Mouse (Mus musculus): ENCODE measurements around the gene Asic2.

Gene Asic2

DNA sequence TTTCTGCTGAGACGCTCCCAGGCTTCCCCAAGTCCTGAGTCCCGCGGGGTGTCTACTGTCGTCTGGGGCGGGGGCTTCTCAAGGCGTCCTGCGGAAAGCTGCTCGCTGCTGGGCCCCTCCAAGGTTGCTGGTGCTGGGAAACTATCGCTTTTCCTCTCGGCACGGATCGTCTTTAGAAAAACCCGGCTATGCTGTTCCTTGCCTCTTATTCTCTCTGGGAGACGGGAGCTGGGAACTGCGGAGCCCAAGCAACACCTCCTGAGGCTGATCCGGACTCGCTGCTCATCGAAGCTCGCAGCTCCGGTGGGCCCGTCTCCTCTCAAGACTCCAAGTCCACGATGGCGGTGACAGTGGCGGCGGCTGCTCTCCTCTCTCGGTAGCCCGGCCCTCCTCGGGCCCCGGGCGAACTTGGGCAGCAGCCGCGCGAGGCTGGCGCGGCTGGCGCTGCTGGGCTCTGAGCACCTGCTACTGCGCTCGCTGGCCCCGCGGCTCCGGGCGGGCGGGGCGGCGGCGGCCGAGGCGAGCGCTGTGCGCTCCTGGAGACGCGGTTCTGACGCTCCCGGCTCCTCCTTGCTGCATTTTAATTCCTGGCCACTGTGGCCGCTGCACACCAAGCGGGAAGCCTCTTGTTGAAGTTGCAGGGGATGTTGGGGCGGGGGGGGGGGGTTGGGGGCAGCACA is 815.0 kb downstream of the Asic2 start:
- peak; percentile 65 for DNase-seq

- peak; percentile 64 for DNase-seq
These were observed 815.6 kb downstream of the Asic2 start for GRCm38 (mm10) chr11:81152460-81153160.

DNA sequence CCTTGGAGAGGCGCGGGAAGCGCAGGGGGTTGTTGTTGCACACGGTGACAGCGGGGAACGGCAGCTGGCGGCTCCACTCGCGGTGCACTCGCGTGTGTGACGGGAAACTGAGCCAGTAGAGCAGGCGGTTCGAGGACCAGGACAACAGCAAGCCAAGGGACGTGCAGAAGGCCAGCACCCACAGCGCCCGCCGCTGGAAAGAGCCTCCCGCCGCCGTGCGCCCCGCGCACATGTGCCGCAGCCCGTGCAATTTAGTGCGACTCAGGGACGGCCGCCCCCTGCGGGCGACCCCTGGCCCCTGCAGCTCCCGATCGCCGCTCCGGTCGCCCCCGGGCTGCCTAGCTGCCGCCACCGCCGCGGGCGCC is 816.3 kb downstream of the Asic2 start:
- peak; percentile 45 for DNase-seq

DNA sequence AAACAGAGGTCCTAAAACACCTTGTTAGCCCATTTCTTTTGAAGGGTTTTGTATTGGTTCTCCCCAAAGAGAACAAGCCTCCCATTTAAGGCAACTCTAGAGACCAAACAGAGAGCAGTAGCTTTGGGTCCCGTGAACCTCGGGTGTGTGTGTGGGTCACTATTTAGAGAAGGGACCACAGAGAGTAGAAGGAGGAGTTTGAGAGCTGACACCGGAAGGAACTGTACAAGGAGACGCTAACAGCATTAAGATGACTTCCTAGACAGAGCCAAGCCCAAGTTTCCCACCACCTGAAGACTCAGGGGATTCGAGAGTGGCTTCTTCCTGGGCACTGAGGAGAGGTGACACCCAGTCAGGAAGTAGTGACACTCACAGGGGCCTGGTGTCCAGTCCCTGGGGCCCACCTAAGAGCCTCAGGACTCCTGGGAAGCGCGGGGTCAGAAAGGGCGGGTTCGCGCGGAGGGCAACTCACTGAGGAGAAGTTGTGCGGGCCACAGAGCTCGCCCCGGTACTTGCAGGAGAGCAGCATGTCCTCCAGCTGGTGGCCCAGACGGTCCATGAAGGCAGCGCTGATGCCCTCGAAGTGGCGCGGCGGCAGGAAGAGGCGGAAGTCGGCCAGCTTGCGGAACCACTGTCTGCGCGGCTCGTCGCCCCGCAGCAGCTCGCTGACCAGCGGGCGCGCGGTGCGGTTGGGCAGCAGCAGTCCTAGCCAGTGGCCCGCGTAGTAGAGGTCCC is 816.8 kb downstream of the Asic2 start:
- peak; percentile 30 for DNase-seq

GRCm38 (mm10) chr11:81150621-81151020 is 817.6 kb downstream of the Asic2 start:
- peak; percentile 76 for DNase-seq

GRCm38 (mm10) chr11:81148423-81148822 is 819.8 kb downstream of the Asic2 start:
- DNase-seq, result peak; percentile 37

DNA sequence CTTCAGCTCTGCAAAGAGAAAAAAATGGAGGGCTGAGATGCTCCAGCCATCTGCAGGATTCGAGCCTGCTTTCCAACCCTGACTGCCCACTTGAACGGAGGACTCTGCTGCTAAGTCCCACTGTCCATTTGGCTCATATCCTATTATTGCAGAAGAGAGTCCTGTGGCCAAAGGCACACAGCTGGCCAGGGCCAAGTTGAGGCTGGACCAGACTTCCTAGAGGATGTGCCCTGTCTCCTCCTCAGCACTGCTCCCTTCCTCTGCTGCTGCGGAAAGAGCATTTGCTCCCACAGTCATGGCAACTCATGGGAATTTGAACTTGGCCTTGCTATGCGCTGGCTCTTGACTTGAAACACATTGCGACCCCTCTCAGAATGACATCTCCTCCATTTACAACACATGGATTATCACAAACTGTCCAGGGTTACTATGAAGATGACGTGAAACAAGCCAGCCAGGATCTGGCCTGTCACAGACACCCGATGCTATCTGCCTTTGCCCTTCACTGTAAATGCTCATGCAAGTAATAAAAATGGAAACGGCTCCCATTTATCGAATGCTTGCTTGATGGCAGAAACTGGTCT is 821.6 kb downstream of the Asic2 start:
- DNase-seq, result no peak

GRCm38 (mm10) chr11:81135141-81135540 is 833.1 kb downstream of the Asic2 start:
- peak; percentile 23 for DNase-seq

- no peak for DNase-seq
These were observed 834.3 kb downstream of the Asic2 start for GRCm38 (mm10) chr11:81133950-81134349.

- no peak for DNase-seq
These were observed 835.6 kb downstream of the Asic2 start for GRCm38 (mm10) chr11:81132669-81133068.

- DNase-seq, result no peak
These were observed 843.9 kb downstream of the Asic2 start for GRCm38 (mm10) chr11:81124363-81124762.

DNA sequence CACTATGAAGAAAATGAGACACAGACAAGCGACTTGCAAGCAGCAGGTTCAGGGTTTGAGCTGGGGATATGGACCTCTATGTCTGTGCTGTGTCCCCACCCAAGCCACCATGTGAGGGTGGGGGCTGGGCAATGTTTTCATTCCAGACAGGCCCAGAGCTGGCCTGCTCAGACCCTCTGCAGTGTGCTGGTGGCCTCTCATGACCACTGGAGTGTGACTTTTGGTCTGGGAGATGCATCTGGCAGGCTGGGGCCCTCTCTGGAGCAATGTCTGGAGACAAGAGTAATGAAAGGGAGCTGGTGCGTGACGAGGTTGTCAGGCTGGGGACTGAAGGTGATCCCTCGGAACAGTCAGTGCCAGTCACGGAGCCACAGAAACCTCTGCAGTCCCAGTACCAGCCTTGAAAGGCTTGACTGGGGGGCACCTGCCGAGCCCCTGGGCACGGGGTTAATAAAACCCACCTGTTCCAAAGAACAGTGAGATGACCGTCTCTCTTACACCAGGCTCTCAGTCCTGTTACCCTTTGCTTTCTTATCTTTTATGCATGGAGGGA is 848.2 kb downstream of the Asic2 start:
- DNase-seq, result no peak

- DNase-seq, result peak; percentile 39
These were observed 850.2 kb downstream of the Asic2 start for GRCm38 (mm10) chr11:81118055-81118454.

GRCm38 (mm10) chr11:81115666-81116065 is 852.6 kb downstream of the Asic2 start:
- DNase-seq, result no peak

GRCm38 (mm10) chr11:81111626-81112025 is 856.6 kb downstream of the Asic2 start:
- no peak for DNase-seq

DNA sequence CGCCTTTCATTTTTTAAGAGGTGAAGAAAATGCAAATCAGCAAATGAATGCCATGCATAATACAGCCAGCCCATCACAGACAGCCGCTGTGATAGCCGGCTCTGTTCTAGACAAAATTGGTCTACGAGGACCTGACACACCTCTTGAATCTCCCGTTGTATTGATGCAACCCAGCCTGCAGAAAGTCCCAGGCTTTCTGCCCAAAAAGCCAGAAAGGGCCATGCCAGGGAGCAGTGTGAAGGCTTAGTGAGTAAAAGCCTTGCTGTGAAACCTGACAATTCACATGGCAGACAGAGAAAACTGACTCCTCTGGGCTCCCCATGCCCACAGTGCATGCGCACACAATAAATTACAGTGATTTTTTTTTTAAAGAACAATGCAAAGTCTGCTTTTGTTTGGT is 858.2 kb downstream of the Asic2 start:
- no peak for DNase-seq

DNA sequence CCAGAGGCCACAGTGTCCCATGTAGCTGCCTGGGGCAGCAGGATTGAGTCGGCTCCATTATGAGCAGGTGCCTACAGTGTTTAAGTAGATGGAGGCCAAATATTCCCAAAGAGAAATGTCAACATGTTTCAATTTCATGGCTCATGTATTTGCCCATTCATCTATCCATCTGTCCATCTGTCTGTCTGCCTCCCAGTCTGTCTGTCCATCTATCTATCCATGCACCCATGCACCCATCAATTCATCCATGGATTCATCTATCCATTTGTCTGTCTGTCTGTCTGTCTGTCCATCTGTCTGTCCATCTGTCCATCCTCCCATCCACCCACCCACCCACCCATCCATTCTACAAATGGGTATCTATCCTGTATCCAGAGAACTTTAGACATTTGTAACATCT is 861.3 kb downstream of the Asic2 start:
- DNase-seq, result no peak

DNA sequence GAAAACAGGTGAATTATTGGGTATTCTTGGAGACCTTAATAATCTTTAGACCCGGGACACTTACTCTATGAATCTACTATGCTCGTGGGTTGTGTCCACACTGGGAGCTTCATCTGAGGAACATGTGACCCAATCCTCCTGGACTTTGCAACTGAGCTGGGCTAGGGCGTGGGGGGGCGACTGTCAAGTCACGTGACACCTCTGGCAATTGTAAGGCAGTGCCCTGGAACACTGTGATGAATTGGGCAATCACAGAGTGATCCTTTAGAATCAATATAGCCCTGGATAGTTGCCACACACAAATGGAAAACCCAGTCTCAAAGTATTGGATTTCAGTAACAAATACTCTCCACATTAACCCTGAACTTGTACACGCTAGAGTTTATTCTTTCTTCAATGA is 867.4 kb downstream of the Asic2 start:
- DNase-seq, result no peak

DNA sequence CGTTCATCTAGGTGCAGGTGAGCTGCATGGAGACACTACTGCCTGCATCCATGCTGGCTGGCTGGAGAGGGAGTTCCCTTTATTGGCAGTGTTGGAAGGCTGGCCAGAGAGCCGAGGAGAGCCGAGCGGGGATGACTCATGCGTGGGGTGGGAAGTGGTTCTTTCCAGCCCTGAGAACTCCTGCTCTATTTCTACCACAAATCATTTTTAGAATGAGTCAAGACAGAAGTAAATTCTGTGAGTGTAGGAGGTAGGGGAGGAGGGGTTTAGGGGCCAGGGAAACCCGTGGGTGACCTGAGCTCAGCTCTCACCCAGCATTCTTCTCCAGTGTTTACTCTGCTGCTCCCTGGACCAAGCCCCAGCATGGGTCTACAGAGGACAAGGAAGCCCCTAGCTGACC is 872.2 kb downstream of the Asic2 start:
- peak; percentile 54 for DNase-seq

GRCm38 (mm10) chr11:81094581-81094980 is 873.7 kb downstream of the Asic2 start:
- peak; percentile 65 for DNase-seq

- no peak for DNase-seq
These were observed 876.1 kb downstream of the Asic2 start for GRCm38 (mm10) chr11:81092161-81092560.

DNA sequence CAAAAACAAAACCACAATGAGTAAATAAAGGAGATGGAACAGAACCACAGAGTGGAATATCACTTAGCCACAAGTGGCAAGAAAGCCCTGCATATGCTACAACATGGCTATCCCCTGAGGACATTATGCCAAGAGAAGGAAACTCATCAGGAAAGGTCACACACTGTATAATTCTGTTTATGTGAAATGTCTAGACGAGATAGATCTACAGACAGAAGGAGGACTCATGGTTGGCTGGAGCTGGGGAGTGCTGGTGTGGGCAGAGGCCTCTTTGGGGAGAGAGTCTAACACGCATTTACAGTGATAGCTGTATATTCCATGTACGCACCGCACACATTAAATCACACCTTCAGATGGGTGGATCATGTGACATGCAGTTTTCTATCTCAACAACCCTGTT is 884.4 kb downstream of the Asic2 start:
- DNase-seq, result no peak

GRCm38 (mm10) chr11:81080076-81080805 is 888.0 kb downstream of the Asic2 start:
- no peak for DNase-seq

Data from cerebellum, adult 9-11 months (tissue).